Mouse (Mus musculus): ENCODE measurements around the gene Ferd3l.

Gene Ferd3l

GRCm38 (mm10) chr12:33965661-33966360, 37.6 kb downstream of the Ferd3l start:
- no peak for DNase-seq (ENCODE audit: low spot score in 2 of 2)

- no peak for DNase-seq (ENCODE audit: low spot score in 2 of 2)
Observed at GRCm38 (mm10) chr12:33966490-33967415, 38.5 kb downstream of the Ferd3l start.

- DNase-seq (ENCODE audit: low spot score in 2 of 2) = no peak
Observed at GRCm38 (mm10) chr12:33967514-33967913, 39.3 kb downstream of the Ferd3l start.

- no peak for DNase-seq (ENCODE audit: low spot score in 2 of 2)
Observed at GRCm38 (mm10) chr12:33968041-33968897, 40.0 kb downstream of the Ferd3l start.

- no peak for DNase-seq (ENCODE audit: low spot score in 2 of 2)
Observed at GRCm38 (mm10) chr12:33968898-33969178, 40.6 kb downstream of the Ferd3l start.

Measured in spleen, postnatal 36 days (tissue).